Mouse (Mus musculus) G1E (cell line): ENCODE data around the gene Snrpg. TPM values are rescaled to one million over a fixed set of nuclear protein-coding genes. Genes with fewer than 3 reads are reported as not detected.

Experiments used
- ATAC-seq: 2 replicates; pipeline ENCODE4 v1.8.0; 2016; ENCODE audit warnings: mild to moderate bottlenecking; ENCODE audit not compliant: insufficient number of reproducible peaks, poor library complexity, low FRiP score, severe bottlenecking; ENCODE audit errors: extremely low read depth
- DNase-seq: peaks from one replicate; pipeline ENCODE4 v3.0.0; 2012; ENCODE audit warnings: low spot score
- H3K27me3 ChIP-seq: 2 replicates; pipeline ENCODE4 v1.6.1; 2012; ENCODE audit warnings: mild to moderate bottlenecking, low read length, inconsistent platforms; ENCODE audit not compliant: insufficient read depth
- H3K36me3 ChIP-seq: replicated peaks from 2 replicates; pipeline ENCODE3; 2012; ENCODE audit warnings: mild to moderate bottlenecking, inconsistent platforms
- H3K4me1 ChIP-seq: 2 replicates; pipeline ENCODE4 v1.6.1; 2012; ENCODE audit warnings: low read depth, low read length, inconsistent platforms, mixed read lengths; ENCODE audit not compliant: insufficient read depth
- H3K4me3 ChIP-seq: 2 replicates; pipeline ENCODE4 v1.5.1; 2012; ENCODE audit warnings: low read depth, mild to moderate bottlenecking, inconsistent platforms, low read length, moderate library complexity, mixed read lengths
- H3K9me3 ChIP-seq: replicated peaks from 2 replicates; pipeline ENCODE4 v1.6.1; 2012; ENCODE audit warnings: inconsistent platforms
- CTCF ChIP-seq: IDR thresholded peaks from 2 replicates; pipeline ENCODE4 v1.5.1; 2012; ENCODE audit warnings: low read depth, low read length, inconsistent platforms, mixed read lengths
- GATA1 ChIP-seq: IDR thresholded peaks from 2 replicates; pipeline ENCODE4 v1.6.1; 2012; ENCODE audit warnings: borderline replicate concordance, low read length, inconsistent platforms, mixed read lengths
- GATA2 ChIP-seq: IDR thresholded peaks from 2 replicates; pipeline ENCODE4 v1.6.1; 2012; ENCODE audit warnings: low read depth, low read length, inconsistent platforms, borderline replicate concordance
- POLR2AphosphoS5 ChIP-seq: IDR thresholded peaks from 2 replicates; pipeline ENCODE4 v1.6.1; 2012; ENCODE audit warnings: low read depth, low read length, inconsistent platforms; ENCODE audit not compliant: insufficient replicate concordance
- TAL1 ChIP-seq: conservative IDR thresholded peaks from 2 replicates; pipeline ENCODE4 v1.6.1; 2012; ENCODE audit warnings: low read depth, low read length, inconsistent platforms, mixed read lengths
- polyA plus RNA-seq: library from polyadenylated mRNA; stranded (reverse); fragments of >175 nt; gene quantifications from 2 replicates; pipeline ENCODE4 v1.2.3, GENCODE M21; 2012
- total RNA-seq, 2 experiments: library from RNA; stranded (forward) in 1 of 2; stranded (reverse) in 1 of 2; fragments of 200-1000 nt in 1 of 2; fragments of >200 nt in 1 of 2; fragmentation: Nextera tagmentation in 1 of 2; gene quantifications; 2 replicates each; pipeline ENCODE4 v1.2.3; 2014 to 2017

Snrpg gene
- total RNA-seq (2014; fragmentation: Nextera tagmentation) (114 and 123 TPM in 2 replicates), total RNA-seq (2017) (111 and 130 TPM in 2 replicates), polyA plus RNA-seq (24.8 and 25.1 TPM in 2 replicates)

- Histone ChIP-seq H3K27me3 (no peaks in the 10 kb centered on the region), H3K4me3 (peak within 1 kb of the TSS; percentile 96), H3K36me3 (peaks cover 55% of the 10 kb centered on the region), H3K4me1 (peaks cover 57% of the 10 kb centered on the region), H3K9me3 (no peaks in the 10 kb centered on the region)
- ATAC-seq (no peak), DNase-seq (no peak)
- TF ChIP-seq CTCF (no peak), GATA1 (no peak), TAL1 (no peak), GATA2 (no peak), POLR2AphosphoS5 (no peak; the same call in 1 of the 2 replicates)
These were observed at the start of gene Snrpg for GRCm38 (mm10) chr6:86370764-86371339. Snrpg (plus strand) TSS chr6:86371304.

- Histone ChIP-seq H3K36me3 (no peaks in the 10 kb centered on the region), H3K27me3 (peaks cover 35% of the 10 kb centered on the region), H3K4me3 (no peak overlapping the region), H3K4me1 (peaks cover 4% of the 10 kb centered on the region), H3K9me3 (no peaks in the 10 kb centered on the region)
- DNase-seq (no peak), ATAC-seq (no peak)
- TF ChIP-seq GATA2 (no peak), GATA1 (no peak), TAL1 (no peak), CTCF (no peak)
These were observed 49.0 kb upstream of the Snrpg start for GRCm38 (mm10) chr6:86322031-86322563.

GRCm38 (mm10) chr6:86322991-86323390 is 48.1 kb upstream of the Snrpg start:
- H3K9me3 ChIP-seq, result no peaks in the 10 kb centered on the region
- no peaks in the 10 kb centered on the region for H3K36me3 ChIP-seq
- no peak overlapping the region for H3K4me3 ChIP-seq
- peaks cover 37% of the 10 kb centered on the region for H3K27me3 ChIP-seq
- TF ChIP-seq POLR2AphosphoS5, result no peak
- no peak for TF ChIP-seq GATA2
- TF ChIP-seq GATA1, result no peak
- TF ChIP-seq CTCF, result no peak
- TF ChIP-seq TAL1, result no peak
- H3K4me1 ChIP-seq, result peaks cover 4% of the 10 kb centered on the region
- DNase-seq (no peak), ATAC-seq (no peak)

GRCm38 (mm10) chr6:86324400-86324799 is 46.7 kb upstream of the Snrpg start:
- H3K9me3 ChIP-seq, result no peaks in the 10 kb centered on the region
- ATAC-seq, result no peak
- peaks cover 4% of the 10 kb centered on the region for H3K4me1 ChIP-seq
- TF ChIP-seq GATA1, result no peak
- TF ChIP-seq POLR2AphosphoS5, result no peak
- DNase-seq, result no peak
- no peaks in the 10 kb centered on the region for H3K36me3 ChIP-seq
- peaks cover 31% of the 10 kb centered on the region for H3K27me3 ChIP-seq
- H3K4me3 ChIP-seq, result no peak overlapping the region

GRCm38 (mm10) chr6:86325646-86326045 is 45.5 kb upstream of the Snrpg start:
- Histone ChIP-seq H3K27me3 (peaks cover 32% of the 10 kb centered on the region), H3K4me3 (no peak overlapping the region), H3K4me1 (peaks cover 4% of the 10 kb centered on the region), H3K36me3 (no peaks in the 10 kb centered on the region), H3K9me3 (peaks cover 4% of the 10 kb centered on the region)
- ATAC-seq (no peak), DNase-seq (no peak)
- TF ChIP-seq GATA2 (no peak), CTCF (no peak), TAL1 (no peak), GATA1 (no peak), POLR2AphosphoS5 (no peak)

GRCm38 (mm10) chr6:86326866-86327265 is 44.2 kb upstream of the Snrpg start:
- H3K27me3 ChIP-seq, result peaks cover 28% of the 10 kb centered on the region
- H3K4me3 ChIP-seq, result no peak overlapping the region
- H3K9me3 ChIP-seq, result peaks cover 4% of the 10 kb centered on the region
- ATAC-seq (no peak), DNase-seq (no peak)
- no peaks in the 10 kb centered on the region for H3K36me3 ChIP-seq
- TF ChIP-seq TAL1, result no peak
- no peak for TF ChIP-seq POLR2AphosphoS5
- no peak for TF ChIP-seq CTCF
- TF ChIP-seq GATA1, result no peak
- H3K4me1 ChIP-seq, result peaks cover 4% of the 10 kb centered on the region
